Comparison of ENCODE assay signal across 8 mouse cellular contexts in the genomic region with DNA sequence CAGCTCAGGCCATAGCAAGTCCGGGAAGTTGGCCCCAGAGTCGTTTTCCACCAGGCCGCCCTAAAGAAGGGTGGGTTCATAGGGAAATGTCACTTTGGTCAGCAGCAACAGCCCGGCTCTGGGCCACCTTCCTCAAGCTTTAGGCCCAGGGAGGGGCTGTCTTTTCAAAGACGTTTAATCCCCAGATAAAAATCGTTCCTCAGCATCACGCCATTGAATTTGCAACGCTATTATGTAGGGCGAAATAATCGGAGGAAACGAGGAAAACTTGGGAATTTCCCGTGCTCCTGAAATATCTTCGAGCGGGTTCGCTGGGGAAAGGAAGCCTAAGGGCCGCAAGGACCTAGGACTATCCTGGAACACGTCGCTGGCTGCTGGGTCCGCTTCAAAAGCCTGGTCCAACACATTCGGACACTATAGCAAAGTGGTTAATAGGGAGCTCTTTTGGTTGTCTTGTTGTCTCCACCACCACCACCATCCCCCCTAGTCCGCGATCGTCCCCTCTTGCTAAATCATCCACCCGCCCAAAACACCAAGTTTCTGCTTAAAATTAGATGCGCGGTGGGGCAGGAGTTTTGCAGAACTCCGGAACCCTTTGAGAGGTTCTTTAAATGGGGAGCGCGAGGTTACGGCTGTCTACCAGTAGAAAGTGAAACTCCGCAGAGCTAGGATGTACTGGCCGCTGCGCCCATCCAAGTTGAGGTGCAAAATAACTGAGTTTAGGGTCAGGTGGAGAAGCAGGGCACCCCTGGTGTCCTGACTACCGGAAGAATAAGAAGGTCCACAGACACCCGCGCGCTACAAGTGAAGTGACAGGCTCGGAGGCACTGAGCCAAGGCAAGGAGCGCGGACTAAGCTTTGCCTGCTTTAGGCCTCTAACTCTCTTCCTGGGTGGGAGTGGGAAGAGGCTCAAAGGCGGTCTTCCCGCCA. TPM values are rescaled to one million over a fixed set of nuclear protein-coding genes. Genes with fewer than 3 reads are reported as not detected.
DNase-seq lines count a peak whose midpoint lies in the region; ATAC-seq and TF ChIP-seq lines count a peak whose summit lies in the region.

No protein-coding gene starts in this region.

- intact Hi-C loops in heart, postnatal 10 days (cut with DNase I), result loop anchor here (5.0 kb wide), 1 partner anchor 214 kb away; the partner anchor contains the start of gene Stx18

- H3K27ac ChIP-seq in kidney, embryonic 16.5 days (ENCODE audit: low read length), result no peak overlapping the region
- H3K27ac ChIP-seq in embryonic facial prominence, embryonic 11.5 days (replicated peaks; ENCODE audit: low read depth, low read length), result peak overlapping the region; percentile 88
- no peak overlapping the region for H3K27ac ChIP-seq in liver, embryonic 14.5 days
- no peak overlapping the region for H3K27ac ChIP-seq in stomach, embryonic 14.5 days (ENCODE audit: low read length)

- TF ChIP-seq EP300 in liver, embryonic 14.5 days (IDR thresholded peaks at IDR 0.05; ENCODE audit: low read depth), result no peak

- no peak for TF ChIP-seq CTCF in liver, embryonic 14.5 days (IDR thresholded peaks at IDR 0.05; ENCODE audit: low read depth)

- no peak for ATAC-seq in kidney, embryonic 16.5 days (ENCODE audit: low FRiP score, low TSS enrichment)
- no peak for ATAC-seq in embryonic facial prominence, embryonic 11.5 days (replicated peaks; ENCODE audit: insufficient number of reproducible peaks, low FRiP score, low TSS enrichment, low read depth)
- ATAC-seq in liver, embryonic 14.5 days (ENCODE audit: insufficient read depth), result no peak
- ATAC-seq in stomach, embryonic 14.5 days (ENCODE audit: insufficient number of reproducible peaks, insufficient read depth, low FRiP score, low read depth), result no peak

- H3K36me3 ChIP-seq in kidney, embryonic 16.5 days (ENCODE audit: insufficient read depth, low read length), result no peaks in the 10 kb centered on the region
- H3K36me3 ChIP-seq in embryonic facial prominence, embryonic 11.5 days (replicated peaks; ENCODE audit: control insufficient read depth, insufficient read depth, low read depth, low read length), result no peaks in the 10 kb centered on the region
- no peaks in the 10 kb centered on the region for H3K36me3 ChIP-seq in liver, embryonic 14.5 days (replicated peaks; ENCODE audit: control insufficient read depth, insufficient read depth, low read depth)
- no peaks in the 10 kb centered on the region for H3K36me3 ChIP-seq in stomach, embryonic 14.5 days (ENCODE audit: control insufficient read depth, insufficient read depth, low read length)

- H3K4me1 ChIP-seq in kidney, embryonic 16.5 days (ENCODE audit: insufficient read depth, low read length), result peaks cover 19% of the 10 kb centered on the region
- peaks cover 5% of the 10 kb centered on the region; the same call in 1 of the 2 replicates for H3K4me1 ChIP-seq in embryonic facial prominence, embryonic 11.5 days (ENCODE audit: control insufficient read depth, insufficient read depth, low read length)
- no peaks in the 10 kb centered on the region for H3K4me1 ChIP-seq in liver, embryonic 14.5 days (replicated peaks; ENCODE audit: control insufficient read depth in 2 of 2, insufficient read depth in 2 of 2, low read length in 1 of 2)
- peaks cover 12% of the 10 kb centered on the region; the same call in 1 of the 2 replicates for H3K4me1 ChIP-seq in stomach, embryonic 14.5 days (ENCODE audit: control insufficient read depth, insufficient read depth, low read length)

- no peak for DNase-seq in kidney, postnatal 14 days
- DNase-seq in embryonic facial prominence, embryonic 11.5 days (ENCODE audit: low spot score), result peak; percentile 47
- DNase-seq in heart, postnatal 10 days, result peak; percentile 47 to 59
- no peak for DNase-seq in liver, embryonic 14.5 days (ENCODE audit: low read depth in 3 of 3, low spot score in 3 of 3)
- DNase-seq in layer of hippocampus, adult 11-12 months (ENCODE audit: low spot score), result no peak
- DNase-seq in gastrocnemius, postnatal 25 days, result no peak

- H3K9ac ChIP-seq in kidney, embryonic 16.5 days (replicated peaks; ENCODE audit: low read length), result peak overlapping the region; percentile 39; the same call in 1 of the 2 replicates
- peak overlapping the region; percentile 87 for H3K9ac ChIP-seq in embryonic facial prominence, embryonic 11.5 days (replicated peaks; ENCODE audit: low read length)
- H3K9ac ChIP-seq in liver, embryonic 14.5 days (replicated peaks), result no peak overlapping the region
- no peak overlapping the region; the same call in 1 of the 2 replicates for H3K9ac ChIP-seq in stomach, embryonic 14.5 days (replicated peaks; ENCODE audit: low read depth, low read length)

- peak overlapping the region; percentile 40 for H3K4me3 ChIP-seq in kidney, embryonic 16.5 days (ENCODE audit: low read length)
- H3K4me3 ChIP-seq in embryonic facial prominence, embryonic 11.5 days (ENCODE audit: low read depth, low read length), result peak overlapping the region; percentile 72
- H3K4me3 ChIP-seq in liver, embryonic 14.5 days (ENCODE audit: insufficient read depth in 1 of 2, low read depth in 2 of 2, low read length in 2 of 2), result peak overlapping the region; percentile 35 to 36; a peak in 3 of 4 replicates
- peak overlapping the region; percentile 33 for H3K4me3 ChIP-seq in stomach, embryonic 14.5 days (ENCODE audit: low read depth, low read length)

- H3K9me3 ChIP-seq in kidney, embryonic 16.5 days (ENCODE audit: low read length), result no peaks in the 10 kb centered on the region
- no peaks in the 10 kb centered on the region for H3K9me3 ChIP-seq in embryonic facial prominence, embryonic 11.5 days (replicated peaks; ENCODE audit: control insufficient read depth, low read length)
- no peaks in the 10 kb centered on the region for H3K9me3 ChIP-seq in liver, embryonic 14.5 days (ENCODE audit: control insufficient read depth, low read length)
- H3K9me3 ChIP-seq in stomach, embryonic 14.5 days (ENCODE audit: control insufficient read depth, low read depth, low read length), result no peaks in the 10 kb centered on the region

- H3K27me3 ChIP-seq in kidney, embryonic 16.5 days (ENCODE audit: insufficient read depth, low read length), result peaks cover 97% of the 10 kb centered on the region
- peaks cover 33% of the 10 kb centered on the region for H3K27me3 ChIP-seq in embryonic facial prominence, embryonic 11.5 days (ENCODE audit: control insufficient read depth, insufficient read depth, low read length)
- H3K27me3 ChIP-seq in liver, embryonic 14.5 days (ENCODE audit: control insufficient read depth, insufficient read depth, low read length), result peaks cover 99% of the 10 kb centered on the region
- H3K27me3 ChIP-seq in stomach, embryonic 14.5 days (ENCODE audit: control insufficient read depth, insufficient read depth, low read length), result peaks cover 64% of the 10 kb centered on the region

- peak overlapping the region; percentile 65 for H3K4me2 ChIP-seq in kidney, embryonic 16.5 days (replicated peaks; ENCODE audit: low read depth, low read length)
- peak overlapping the region; percentile 82 for H3K4me2 ChIP-seq in embryonic facial prominence, embryonic 11.5 days (ENCODE audit: low read depth, low read length)
- peak overlapping the region; percentile 50 for H3K4me2 ChIP-seq in liver, embryonic 14.5 days (ENCODE audit: low read depth)
- H3K4me2 ChIP-seq in stomach, embryonic 14.5 days (replicated peaks; ENCODE audit: low read depth, low read length), result peak overlapping the region; percentile 64

- WGBS in kidney, embryonic 16.5 days, result under 1% methylated on average over 42 of the region's 42 CpGs
- 0% methylated on average over 42 of the region's 42 CpGs for WGBS in embryonic facial prominence, embryonic 11.5 days
- under 1% methylated on average over 42 of the region's 42 CpGs for WGBS in liver, embryonic 14.5 days (ENCODE audit: insufficient replicate concordance)
- WGBS in stomach, embryonic 14.5 days, result 1% methylated on average over 42 of the region's 42 CpGs

RNA-seq across cellular contexts. Expression of gene Msx1, which starts 1.3 kb away (rescaled TPM):
- 1.9 and 3.9 TPM in 2 replicates for polyA plus RNA-seq in kidney, embryonic 16.5 days (2015; fragmentation: Nextera tagmentation; extraction: Ambion mirVana)
- 330 and 367 TPM in 2 replicates for polyA plus RNA-seq in embryonic facial prominence, embryonic 11.5 days (2014; fragmentation: Nextera tagmentation; extraction: Ambion mirVana)
- total RNA-seq in heart, postnatal 10 days (2021), result 1 to 10 TPM; 5.8 to 6.2 TPM
- polyA plus RNA-seq in liver, embryonic 14.5 days (2012; rRNA removed), result 0.05 and 0.18 TPM in 2 replicates
- polyA plus RNA-seq in liver, embryonic 14.5 days (2014; fragmentation: Nextera tagmentation; extraction: Ambion mirVana), result 0.05 and 0.11 TPM in 2 replicates
- 2.1 and 3.6 TPM in 2 replicates for polyA plus RNA-seq in stomach, embryonic 14.5 days (2014; fragmentation: Nextera tagmentation; extraction: Ambion mirVana)
- 1 to 10 TPM; 2.7 TPM for total RNA-seq in gastrocnemius, postnatal 25 days (2021)

Comparison
In these comparisons a context has a peak if more than half of its experiments do, and no peak if none do; other contexts are left out.
1. H3K9ac ChIP-seq: peak in kidney, embryonic 16.5 days (single experiment) and embryonic facial prominence, embryonic 11.5 days (single experiment); none in liver, embryonic 14.5 days (single experiment) and stomach, embryonic 14.5 days (single experiment).
2. DNase-seq: peak in embryonic facial prominence, embryonic 11.5 days (single experiment) and heart, postnatal 10 days (2 of 2); none in kidney, postnatal 14 days (single experiment), liver, embryonic 14.5 days (0 of 3), layer of hippocampus, adult 11-12 months (single experiment) and gastrocnemius, postnatal 25 days (single experiment).
3. RNA of gene Msx1, which starts 1.3 kb away (polyA plus RNA-seq): 330 to 367 TPM in embryonic facial prominence, embryonic 11.5 days; 1.9 to 3.9 TPM in kidney, embryonic 16.5 days, 2.1 to 3.6 TPM in stomach, embryonic 14.5 days and 0.05 to 0.18 TPM in liver, embryonic 14.5 days; every median in the first group is over 10 times any median in the second.
4. Peak in every context shown above with its lines, with median percentiles within 50 percentile points of each other: H3K4me2 ChIP-seq and H3K4me3 ChIP-seq.